Mouse (Mus musculus) liver, embryonic 15.5 days (tissue): ENCODE data around the gene Rapgef6. TPM values are rescaled to one million over a fixed set of nuclear protein-coding genes. Genes with fewer than 3 reads are reported as not detected.
"Not testable (repeated sequence)": the region's sequence is repeated elsewhere in the genome, so short reads cannot be mapped to it uniquely, and the experiment has no call there.

Experiments used
- ATAC-seq: fragments of 200-750 bp; cut with Nextera tagmentation; 2 replicates; pipeline ENCODE4 v1.8.0; 2017; ENCODE audit warnings: moderate number of reproducible peaks, mild to moderate bottlenecking, moderate library complexity; ENCODE audit not compliant: insufficient read depth
- H3K27ac ChIP-seq: fragments of 300-500 bp; sonication (generic); replicated peaks from 2 replicates; pipeline ENCODE4 v1.5.1; 2015; ENCODE audit warnings: mild to moderate bottlenecking, inconsistent platforms
- H3K27me3 ChIP-seq: fragments of 300-500 bp; sonication (generic); 2 replicates; pipeline ENCODE4 v1.6.1; 2015; ENCODE audit warnings: mild to moderate bottlenecking, inconsistent platforms
- H3K36me3 ChIP-seq: fragments of 300-500 bp; sonication (generic); replicated peaks from 2 replicates; pipeline ENCODE4 v1.6.1; 2015; ENCODE audit warnings: moderate library complexity, mild to moderate bottlenecking, inconsistent platforms
- H3K4me1 ChIP-seq: fragments of 300-500 bp; sonication (generic); replicated peaks from 2 replicates; pipeline ENCODE4 v1.6.1; 2015; ENCODE audit warnings: inconsistent platforms
- H3K4me2 ChIP-seq: fragments of 300-500 bp; sonication (generic); 2 replicates; pipeline ENCODE4 v1.6.1; 2015; ENCODE audit warnings: moderate library complexity, mild to moderate bottlenecking, inconsistent platforms
- H3K4me3 ChIP-seq: fragments of 300-500 bp; sonication (generic); replicated peaks from 2 replicates; pipeline ENCODE4 v1.5.1; 2015; ENCODE audit warnings: mild to moderate bottlenecking, inconsistent platforms
- H3K9ac ChIP-seq: fragments of 300-500 bp; sonication (generic); 2 replicates; pipeline ENCODE4 v1.6.1; 2015; ENCODE audit warnings: moderate library complexity, mild to moderate bottlenecking, inconsistent platforms
- H3K9me3 ChIP-seq: fragments of 300-500 bp; sonication (generic); replicated peaks from 2 replicates; pipeline ENCODE4 v1.6.1; 2016; ENCODE audit warnings: inconsistent platforms
- WGBS: fragments of 180-500 bp; shearing (Covaris S2); methylation state at CpG from one replicate; pipeline ENCODE4 v1.1.7; 2015; ENCODE audit warnings: mixed read lengths; ENCODE audit not compliant: insufficient replicate concordance; 5-methylcytosine and 5-hydroxymethylcytosine counted together
- polyA plus RNA-seq: library from polyadenylated mRNA; unstranded; fragments of >200 nt; fragmentation: Nextera tagmentation; extraction: Ambion mirVana; gene quantifications from 2 replicates; pipeline ENCODE4 v1.2.1, GENCODE M21; 2015

Gene Rapgef6
- polyA plus RNA-seq, 1 experiment from 2014 or later = 20.9 TPM

GRCm38 (mm10) chr11:54574741-54575140 lies 52.1 kb downstream of the Rapgef6 start:
- Histone ChIP-seq H3K27ac (no peak overlapping the region), H3K4me1 (0 out of 2 replicates have a peak, but pooled peaks cover 2% of the 10 kb centered on the region), H3K9ac (no peak overlapping the region), H3K4me2 (no peak overlapping the region), H3K9me3 (no peaks in the 10 kb centered on the region), H3K36me3 (peaks cover 9% of the 10 kb centered on the region; the same call in 1 of the 2 replicates), H3K4me3 (no peak overlapping the region), H3K27me3 (no peaks in the 10 kb centered on the region)
- no peak for ATAC-seq
- 72% methylated on average over 2 of the region's 2 CpGs for WGBS

GRCm38 (mm10) chr11:54592585-54592984 lies 69.9 kb downstream of the Rapgef6 start:
- H3K36me3 ChIP-seq = 0 out of 2 replicates have a peak, but pooled peaks cover 6% of the 10 kb centered on the region
- WGBS = 60% methylated on average over 3 of the region's 3 CpGs
- no peak overlapping the region for H3K4me2 ChIP-seq
- no peak overlapping the region for H3K27ac ChIP-seq
- no peaks in the 10 kb centered on the region for H3K9me3 ChIP-seq
- H3K4me1 ChIP-seq = peaks cover 6% of the 10 kb centered on the region
- no peaks in the 10 kb centered on the region for H3K27me3 ChIP-seq
- no peak for ATAC-seq
- no peak overlapping the region for H3K9ac ChIP-seq
- H3K4me3 ChIP-seq = no peak overlapping the region

- WGBS = 30% methylated on average over 2 of the region's 2 CpGs
- no peaks in the 10 kb centered on the region for H3K9me3 ChIP-seq
- H3K9ac ChIP-seq = no peak overlapping the region
- H3K4me3 ChIP-seq = no peak overlapping the region
- no peak overlapping the region for H3K27ac ChIP-seq
- ATAC-seq = no peak
- no peak overlapping the region for H3K4me2 ChIP-seq
- 0 out of 2 replicates have a peak, but pooled peaks cover 5% of the 10 kb centered on the region for H3K36me3 ChIP-seq
- peaks cover 10% of the 10 kb centered on the region for H3K4me1 ChIP-seq
- H3K27me3 ChIP-seq = no peaks in the 10 kb centered on the region
Measured at GRCm38 (mm10) chr11:54594049-54594448, 71.4 kb downstream of the Rapgef6 start.

- 23% methylated on average over 4 of the region's 4 CpGs for WGBS
- Histone ChIP-seq H3K36me3 (no peaks in the 10 kb centered on the region), H3K4me1 (peaks cover 10% of the 10 kb centered on the region), H3K4me2 (no peak overlapping the region), H3K9me3 (no peaks in the 10 kb centered on the region), H3K27ac (no peak overlapping the region), H3K4me3 (no peak overlapping the region), H3K9ac (no peak overlapping the region), H3K27me3 (no peaks in the 10 kb centered on the region)
- ATAC-seq = peak; percentile 63; the same call in 1 of the 2 replicates
Measured at GRCm38 (mm10) chr11:54595053-54595452, 72.4 kb downstream of the Rapgef6 start.

GRCm38 (mm10) chr11:54595905-54596555 lies 73.4 kb downstream of the Rapgef6 start:
- no peak overlapping the region for H3K4me3 ChIP-seq
- no peak overlapping the region for H3K27ac ChIP-seq
- H3K4me2 ChIP-seq = no peak overlapping the region
- H3K9ac ChIP-seq = no peak overlapping the region
- H3K27me3 ChIP-seq = no peaks in the 10 kb centered on the region
- H3K36me3 ChIP-seq = no peaks in the 10 kb centered on the region
- H3K4me1 ChIP-seq = peaks cover 10% of the 10 kb centered on the region
- WGBS = 78% methylated on average over 8 of the region's 8 CpGs
- H3K9me3 ChIP-seq = no peaks in the 10 kb centered on the region
- no peak for ATAC-seq

GRCm38 (mm10) chr11:54597902-54598447 lies 75.3 kb downstream of the Rapgef6 start:
- H3K27me3 ChIP-seq = no peaks in the 10 kb centered on the region
- ATAC-seq = peak; percentile 62; the same call in 1 of the 2 replicates
- no peak overlapping the region for H3K9ac ChIP-seq
- H3K4me1 ChIP-seq = peaks cover 15% of the 10 kb centered on the region
- H3K9me3 ChIP-seq = no peaks in the 10 kb centered on the region
- no peak overlapping the region for H3K4me3 ChIP-seq
- no peak overlapping the region for H3K4me2 ChIP-seq
- 8% methylated on average over 1 of the region's 1 CpGs for WGBS
- no peaks in the 10 kb centered on the region for H3K36me3 ChIP-seq
- peak overlapping the region; percentile 31 for H3K27ac ChIP-seq

- Histone ChIP-seq H3K4me2 (no peak overlapping the region), H3K9ac (no peak overlapping the region), H3K9me3 (no peaks in the 10 kb centered on the region), H3K4me3 (no peak overlapping the region), H3K4me1 (peaks cover 8% of the 10 kb centered on the region), H3K27ac (no peak overlapping the region), H3K36me3 (no peaks in the 10 kb centered on the region), H3K27me3 (no peaks in the 10 kb centered on the region)
- 42% methylated on average over 2 of the region's 2 CpGs for WGBS
- ATAC-seq = no peak
Measured at GRCm38 (mm10) chr11:54601121-54601520, 78.5 kb downstream of the Rapgef6 start.

GRCm38 (mm10) chr11:54602764-54603163 lies 80.1 kb downstream of the Rapgef6 start:
- H3K9ac ChIP-seq, H3K9me3 ChIP-seq, H3K27ac ChIP-seq, H3K4me2 ChIP-seq, H3K36me3 ChIP-seq, ATAC-seq, H3K4me1 ChIP-seq, H3K4me3 ChIP-seq, H3K27me3 ChIP-seq: not testable (repeated sequence)
- WGBS = 74% methylated on average over 1 of the region's 1 CpGs

GRCm38 (mm10) chr11:54604415-54604814 lies 81.8 kb downstream of the Rapgef6 start:
- ATAC-seq = no peak
- Histone ChIP-seq H3K4me1 (peaks cover 4% of the 10 kb centered on the region; the same call in 1 of the 2 replicates), H3K36me3 (no peaks in the 10 kb centered on the region), H3K9ac (no peak overlapping the region), H3K27ac (no peak overlapping the region), H3K27me3 (no peaks in the 10 kb centered on the region), H3K4me2 (no peak overlapping the region), H3K4me3 (no peak overlapping the region), H3K9me3 (no peaks in the 10 kb centered on the region)
- whole genome bisulfite sequencing = 78% methylated on average over 3 of the region's 3 CpGs

- H3K9me3 ChIP-seq = no peaks in the 10 kb centered on the region
- H3K9ac ChIP-seq = no peak overlapping the region
- no peaks in the 10 kb centered on the region for H3K27me3 ChIP-seq
- no peak overlapping the region for H3K4me2 ChIP-seq
- no peaks in the 10 kb centered on the region for H3K4me1 ChIP-seq
- ATAC-seq = no peak
- no peaks in the 10 kb centered on the region for H3K36me3 ChIP-seq
- no peak overlapping the region for H3K27ac ChIP-seq
- H3K4me3 ChIP-seq = no peak overlapping the region
Measured at GRCm38 (mm10) chr11:54613628-54614027, 91.0 kb downstream of the Rapgef6 start.

- Histone ChIP-seq H3K9me3 (no peaks in the 10 kb centered on the region), H3K36me3 (no peaks in the 10 kb centered on the region), H3K9ac (no peak overlapping the region), H3K27me3 (no peaks in the 10 kb centered on the region), H3K4me1 (no peaks in the 10 kb centered on the region), H3K4me2 (no peak overlapping the region), H3K27ac (no peak overlapping the region), H3K4me3 (no peak overlapping the region)
- ATAC-seq = no peak
- WGBS = 75% methylated on average over 1 of the region's 1 CpGs
Measured at GRCm38 (mm10) chr11:54614560-54614959, 91.9 kb downstream of the Rapgef6 start.
